Mouse (Mus musculus) brain, embryonic 14.5 days (tissue): ENCODE measurements around the gene Ap2b1.

Source experiments
- CTCF ChIP-seq: fragments of 200-500 bp; IDR thresholded peaks from 2 replicates; pipeline ENCODE4 v1.5.1; 2012; ENCODE audit warnings: inconsistent platforms, mild to moderate bottlenecking, moderate library complexity, borderline replicate concordance; ENCODE audit not compliant: insufficient read depth, insufficient read length; ENCODE audit errors: extremely low read depth
- POLR2A ChIP-seq: fragments of 200-500 bp; IDR thresholded peaks from 2 replicates; pipeline ENCODE4 v1.6.1; 2012; ENCODE audit warnings: mild to moderate bottlenecking, inconsistent platforms, borderline replicate concordance; ENCODE audit not compliant: poor library complexity, insufficient read depth, insufficient read length, severe bottlenecking; ENCODE audit errors: extremely low read depth

DNA sequence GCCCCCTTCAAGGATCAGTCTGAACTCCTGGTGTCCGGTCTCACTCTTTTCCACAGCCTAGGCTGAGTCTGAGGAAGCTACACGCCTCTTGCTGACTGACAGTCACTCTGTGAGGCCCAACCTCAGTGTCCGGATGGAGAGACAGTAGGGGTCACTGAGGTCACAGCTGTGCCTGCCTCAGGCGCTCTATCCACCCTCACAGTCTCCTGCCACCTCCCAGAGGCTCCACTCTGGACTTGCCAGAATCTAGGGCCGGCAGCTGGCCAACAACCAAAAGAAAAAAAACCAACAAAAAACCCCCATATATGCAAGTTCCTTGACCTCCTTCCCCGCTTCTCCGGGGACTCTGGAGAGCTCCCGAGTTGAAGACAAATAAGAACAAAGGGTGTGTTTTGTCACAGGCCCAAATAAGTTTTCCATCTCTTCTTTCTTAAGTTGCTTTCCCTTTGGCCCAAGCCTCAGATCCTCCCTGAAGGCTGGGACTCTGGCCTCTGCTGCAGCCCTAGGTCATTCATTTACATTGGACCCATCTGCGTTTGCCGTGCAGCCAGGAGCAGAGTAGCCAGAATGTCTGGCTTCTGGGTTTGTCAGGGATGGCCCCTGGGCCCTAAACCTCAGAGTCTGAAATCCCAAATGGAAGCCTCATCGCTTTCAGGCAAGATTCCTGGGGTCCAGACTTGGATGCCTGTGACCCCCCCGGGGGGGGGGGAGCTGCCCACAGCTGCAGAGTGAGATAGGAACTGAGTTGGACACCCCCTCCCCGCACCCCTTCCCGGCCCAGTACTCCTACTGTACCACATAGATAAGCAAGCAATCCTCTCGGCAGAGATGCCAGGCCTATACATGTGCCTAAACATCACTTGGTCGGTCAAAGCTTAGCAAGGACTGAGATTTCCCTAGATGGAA, 149.4 kb downstream of the Ap2b1 start:
- TF ChIP-seq CTCF (no peak), POLR2A (no peak)
